Mouse (Mus musculus): ENCODE data around the gene Smok2a. TPM values are rescaled to one million over a fixed set of nuclear protein-coding genes. Genes with fewer than 3 reads are reported as not detected.
A peak's percentile ranks its signal among the peaks of the same experiment; 100 is the strongest.
"Not testable (repeated sequence)": the region's sequence is repeated elsewhere in the genome, so short reads cannot be mapped to it uniquely, and the experiment has no call there.

Gene Smok2a
- not detected in 2 replicates for total RNA-seq (2017)

GRCm38 (mm10) chr17:13220888-13221287 lies at the start of gene Smok2a:
Gene Smok2a, plus strand, starts transcription at chr17:13221188.
- no peak for ATAC-seq (replicated peaks; ENCODE audit: low read depth, poor library complexity, severe bottlenecking)

GRCm38 (mm10) chr17:13173578-13173977 lies 47.4 kb upstream of the Smok2a start:
- peak; percentile 90 for ATAC-seq (replicated peaks; ENCODE audit: low read depth, poor library complexity, severe bottlenecking)

DNA sequence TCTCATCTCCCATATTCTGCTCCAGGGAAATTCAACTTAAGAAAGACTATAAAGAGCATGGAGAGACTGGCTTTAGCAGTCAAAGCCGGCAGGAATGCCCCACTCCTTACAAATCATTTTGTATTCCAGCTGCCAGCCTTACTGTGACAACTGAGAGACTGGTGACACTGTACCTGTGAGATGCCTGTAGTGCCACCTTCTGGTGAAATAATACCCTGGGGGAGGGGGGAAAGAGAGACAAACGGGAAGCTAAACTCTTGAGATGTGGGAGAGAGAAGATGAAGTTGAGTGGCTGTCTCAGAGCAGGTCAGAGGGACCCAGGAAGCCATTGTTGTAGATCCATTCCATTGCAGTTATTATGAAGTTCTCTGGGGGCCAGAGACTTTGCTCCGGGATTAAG lies 47.0 kb upstream of the Smok2a start:
- ATAC-seq (replicated peaks; ENCODE audit: low read depth, poor library complexity, severe bottlenecking): peak; percentile 68

- peak; percentile 60 for ATAC-seq (replicated peaks; ENCODE audit: low read depth, poor library complexity, severe bottlenecking)
These were observed 45.4 kb upstream of the Smok2a start for GRCm38 (mm10) chr17:13175609-13176008.

DNA sequence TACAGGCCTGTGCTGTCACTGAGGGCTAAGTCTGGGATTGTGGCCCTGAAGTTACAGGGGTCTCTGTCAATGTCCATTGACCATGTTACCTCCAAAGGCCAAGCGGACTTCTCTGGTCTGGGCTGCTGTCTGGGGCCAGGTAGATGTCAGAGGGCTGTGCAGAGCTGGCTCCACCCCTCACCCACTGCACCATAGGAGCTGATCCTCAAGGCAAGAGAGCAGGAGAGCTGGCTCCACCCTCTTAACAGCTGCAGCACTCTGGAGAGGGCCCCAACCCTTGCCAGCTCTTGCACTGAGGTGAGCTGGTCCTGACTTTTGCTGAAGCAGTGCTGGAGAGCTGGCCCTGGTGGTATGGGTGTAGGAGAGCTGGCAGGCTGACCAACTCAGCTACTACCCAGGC lies 43.2 kb upstream of the Smok2a start:
- not testable (repeated sequence) for ATAC-seq (replicated peaks; ENCODE audit: low read depth, poor library complexity, severe bottlenecking)

DNA sequence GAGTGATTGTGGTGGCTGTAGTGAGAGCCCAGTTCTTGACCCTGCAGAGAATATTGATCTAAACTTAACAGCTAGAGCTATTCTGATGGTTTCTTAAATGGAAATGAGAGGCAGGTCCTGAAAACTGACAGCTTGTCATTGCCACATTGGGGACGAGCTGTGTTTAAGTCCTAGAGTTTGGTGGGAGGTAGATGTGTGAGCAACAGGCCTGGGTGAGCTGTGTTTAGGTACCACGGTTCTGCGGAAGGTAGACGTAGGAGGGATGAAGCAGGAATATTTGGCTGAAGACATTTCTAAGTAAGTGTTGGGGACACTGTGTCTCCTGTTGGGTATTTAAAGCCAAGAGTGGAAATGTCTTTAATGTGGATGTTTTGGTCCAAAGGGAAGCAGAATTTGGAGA lies 42.0 kb upstream of the Smok2a start:
- not testable (repeated sequence) for ATAC-seq (replicated peaks; ENCODE audit: low read depth, poor library complexity, severe bottlenecking)

DNA sequence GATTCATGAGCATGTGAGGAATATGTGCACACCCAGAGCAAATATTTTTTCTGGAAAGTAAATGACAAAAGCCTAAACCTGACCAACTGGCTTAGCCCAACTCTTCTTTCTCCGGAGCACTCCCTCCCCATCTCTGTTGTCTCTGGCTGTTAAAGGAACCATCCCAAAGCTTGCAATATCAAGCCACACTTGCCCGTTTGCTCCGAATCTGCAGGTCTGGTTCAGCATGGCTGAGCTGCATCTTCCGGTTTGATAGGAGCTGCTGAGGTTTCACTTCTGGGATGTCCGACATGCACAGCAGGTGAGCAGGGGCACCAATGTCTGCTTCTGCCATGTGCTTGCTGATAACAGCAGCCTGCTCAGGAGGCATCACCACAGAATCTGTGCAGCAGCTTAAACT lies 40.5 kb upstream of the Smok2a start:
- not testable (repeated sequence) for ATAC-seq (replicated peaks; ENCODE audit: low read depth, poor library complexity, severe bottlenecking)

GRCm38 (mm10) chr17:13182712-13183111 lies 38.3 kb upstream of the Smok2a start:
- ATAC-seq (replicated peaks; ENCODE audit: low read depth, poor library complexity, severe bottlenecking): not testable (repeated sequence)

DNA sequence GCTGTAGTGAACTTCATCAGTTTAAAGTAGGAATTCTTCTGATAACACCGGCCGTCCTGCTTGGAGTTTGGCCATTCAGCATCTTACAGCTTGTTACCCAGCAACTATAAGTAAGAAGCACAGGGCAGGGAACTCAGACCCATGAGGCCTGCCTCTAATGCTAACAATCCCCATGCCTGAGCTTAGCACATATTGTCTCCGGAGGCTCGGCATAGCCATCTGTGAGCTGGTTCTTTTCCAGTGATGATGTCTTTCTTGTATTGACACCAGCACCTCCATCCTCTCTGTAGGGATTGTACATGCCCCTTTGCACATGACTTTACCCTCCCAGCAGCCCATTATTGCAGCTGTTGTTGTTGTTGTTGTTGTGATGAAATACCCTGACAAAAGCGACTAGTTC lies 36.5 kb upstream of the Smok2a start:
- ATAC-seq (replicated peaks; ENCODE audit: low read depth, poor library complexity, severe bottlenecking): not testable (repeated sequence)

- not testable (repeated sequence) for ATAC-seq (replicated peaks; ENCODE audit: low read depth, poor library complexity, severe bottlenecking)
These were observed 34.4 kb upstream of the Smok2a start for GRCm38 (mm10) chr17:13186541-13186940.

DNA sequence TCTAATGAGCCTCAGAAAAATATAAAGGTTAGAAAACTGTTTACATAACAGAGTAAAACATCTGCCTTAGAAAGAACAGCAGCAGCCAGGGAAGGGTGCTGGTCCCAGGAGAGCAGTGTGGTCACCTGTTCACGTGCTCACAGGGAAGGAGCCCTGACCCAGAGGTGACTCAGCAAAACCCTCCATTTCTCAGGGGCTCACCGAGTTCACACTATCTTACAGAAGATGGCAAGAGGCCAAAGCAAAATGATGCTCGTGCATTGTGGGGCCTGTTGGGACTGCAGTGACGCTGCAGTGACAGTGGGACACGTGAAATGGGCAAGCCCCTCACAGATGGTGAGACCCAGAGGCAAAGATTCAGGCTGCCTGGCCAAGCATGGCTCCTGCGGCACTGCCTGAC lies 33.4 kb upstream of the Smok2a start:
- not testable (repeated sequence) for ATAC-seq (replicated peaks; ENCODE audit: low read depth, poor library complexity, severe bottlenecking)

- ATAC-seq (replicated peaks; ENCODE audit: low read depth, poor library complexity, severe bottlenecking): peak; percentile 69
These were observed 32.1 kb upstream of the Smok2a start for GRCm38 (mm10) chr17:13188846-13189245.

DNA sequence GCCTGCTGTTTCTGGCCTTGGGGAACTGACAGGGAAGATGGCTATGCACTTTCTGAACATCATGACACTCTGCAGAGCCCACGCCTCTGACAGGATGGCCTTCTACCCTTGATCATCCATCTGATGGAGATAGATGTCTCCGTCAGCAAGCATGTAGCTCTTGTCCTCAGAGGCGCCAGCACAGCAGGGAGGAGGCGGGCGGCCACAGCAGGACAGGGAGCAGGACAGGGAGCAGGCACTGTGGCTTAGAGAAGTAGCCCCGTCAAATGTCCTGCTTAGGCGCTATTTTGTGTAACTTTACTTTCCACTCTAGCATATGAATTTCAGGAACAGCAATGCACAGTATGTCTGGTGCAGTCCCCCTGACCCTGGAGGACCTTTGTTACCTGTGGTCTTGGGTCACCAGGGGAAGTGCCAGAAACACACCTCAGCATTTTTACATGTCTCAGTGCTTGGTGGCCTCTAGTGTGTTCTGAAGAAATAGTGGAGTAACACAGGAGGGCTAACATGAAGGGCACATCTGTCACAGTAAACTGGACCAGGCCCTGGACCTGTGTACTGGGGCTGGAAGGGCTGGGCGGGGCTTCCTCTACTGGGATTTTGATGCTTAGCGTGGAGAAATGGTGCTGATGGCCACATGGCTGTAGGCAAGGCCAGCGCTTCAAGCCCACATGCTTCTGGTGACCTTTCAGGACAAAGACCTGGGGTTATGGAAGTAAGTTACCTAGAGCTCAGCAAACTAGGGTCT lies 30.0 kb upstream of the Smok2a start:
- ATAC-seq (replicated peaks; ENCODE audit: low read depth, poor library complexity, severe bottlenecking): not testable (repeated sequence)

DNA sequence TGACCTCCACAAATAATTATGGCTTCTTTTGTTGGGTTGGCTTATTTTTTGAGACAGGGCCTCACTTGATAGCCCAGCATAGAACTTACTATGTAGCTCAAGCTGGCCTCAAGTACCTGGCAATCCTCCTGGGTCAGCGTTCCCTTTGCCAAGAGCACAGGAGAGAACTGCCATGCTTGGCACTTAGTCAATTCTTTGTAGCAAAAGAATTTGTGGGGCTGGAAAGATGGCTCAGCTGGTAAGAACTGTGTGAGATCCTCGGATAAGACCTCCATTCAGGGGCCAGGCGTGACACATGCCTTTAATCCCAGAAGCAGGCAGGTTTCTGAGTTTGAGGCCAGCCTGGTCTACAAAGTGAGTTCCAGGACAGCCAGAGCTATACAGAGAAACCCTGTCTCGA lies 24.5 kb upstream of the Smok2a start:
- not testable (repeated sequence) for ATAC-seq (replicated peaks; ENCODE audit: low read depth, poor library complexity, severe bottlenecking)

DNA sequence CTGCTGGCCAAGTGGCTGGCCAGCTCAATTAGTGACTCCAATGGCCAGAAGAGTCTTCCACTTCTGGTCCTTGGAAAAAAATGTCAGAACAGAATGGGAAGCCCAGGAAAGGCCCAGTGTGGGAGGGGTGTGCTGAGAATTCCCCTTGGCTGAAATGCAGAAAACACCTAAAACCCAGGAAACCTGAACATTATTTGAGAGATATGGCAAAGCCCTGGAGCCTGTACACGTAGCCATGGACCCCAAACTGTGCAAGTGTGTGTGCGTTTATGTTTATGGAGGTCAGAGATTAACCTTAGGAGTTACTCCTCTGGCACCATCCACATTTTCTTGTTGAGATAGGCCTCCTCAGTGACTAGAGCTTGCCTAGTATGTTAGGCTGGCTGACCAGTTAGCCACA lies 22.2 kb upstream of the Smok2a start:
- not testable (repeated sequence) for ATAC-seq (replicated peaks; ENCODE audit: low read depth, poor library complexity, severe bottlenecking)

DNA sequence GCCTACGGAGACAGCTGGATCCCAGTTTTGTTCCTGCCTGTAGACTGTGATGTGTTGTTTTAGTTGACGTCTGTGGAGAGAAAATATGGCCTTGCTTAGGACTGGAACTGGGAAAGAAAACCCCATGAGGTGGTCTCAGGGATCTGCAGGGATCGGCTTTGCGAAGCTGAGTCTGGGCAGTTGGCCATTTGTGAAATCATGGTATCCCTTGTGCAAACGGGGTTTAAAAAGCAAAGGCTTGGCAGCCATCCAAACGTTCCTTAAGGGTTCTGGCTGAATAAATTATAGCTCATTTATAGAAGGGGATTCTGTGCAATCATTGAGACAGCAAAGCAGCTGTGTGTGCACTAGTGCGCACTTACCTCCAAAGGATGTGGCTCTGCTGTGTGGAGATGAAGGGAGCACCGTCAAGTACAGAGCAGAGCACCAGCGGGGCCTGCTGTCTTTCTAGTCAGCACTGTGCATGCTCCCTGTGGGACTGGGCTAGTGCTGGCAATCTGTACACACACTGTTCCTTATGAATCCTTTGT lies 21.0 kb upstream of the Smok2a start:
- ATAC-seq (replicated peaks; ENCODE audit: low read depth, poor library complexity, severe bottlenecking): not testable (repeated sequence)

DNA sequence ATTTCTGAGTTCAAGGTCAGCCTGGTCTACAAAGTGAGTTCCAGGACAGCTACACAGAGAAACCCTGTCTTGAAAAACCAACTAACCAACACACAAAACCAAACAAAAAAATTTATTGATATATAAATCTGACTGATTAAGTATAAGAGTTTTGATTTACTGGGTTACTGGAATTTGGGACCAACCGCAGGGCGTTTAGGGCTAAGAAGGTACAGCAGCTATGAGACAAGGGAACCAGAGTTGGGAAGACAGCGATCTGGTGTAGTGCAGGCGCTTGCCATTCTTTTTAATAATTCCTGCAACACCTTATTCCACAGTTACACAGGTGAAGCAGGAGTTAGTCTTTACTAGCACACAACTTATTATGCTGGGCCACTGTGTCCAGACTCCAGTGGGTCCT lies 19.4 kb upstream of the Smok2a start:
- not testable (repeated sequence) for ATAC-seq (replicated peaks; ENCODE audit: low read depth, poor library complexity, severe bottlenecking)

DNA sequence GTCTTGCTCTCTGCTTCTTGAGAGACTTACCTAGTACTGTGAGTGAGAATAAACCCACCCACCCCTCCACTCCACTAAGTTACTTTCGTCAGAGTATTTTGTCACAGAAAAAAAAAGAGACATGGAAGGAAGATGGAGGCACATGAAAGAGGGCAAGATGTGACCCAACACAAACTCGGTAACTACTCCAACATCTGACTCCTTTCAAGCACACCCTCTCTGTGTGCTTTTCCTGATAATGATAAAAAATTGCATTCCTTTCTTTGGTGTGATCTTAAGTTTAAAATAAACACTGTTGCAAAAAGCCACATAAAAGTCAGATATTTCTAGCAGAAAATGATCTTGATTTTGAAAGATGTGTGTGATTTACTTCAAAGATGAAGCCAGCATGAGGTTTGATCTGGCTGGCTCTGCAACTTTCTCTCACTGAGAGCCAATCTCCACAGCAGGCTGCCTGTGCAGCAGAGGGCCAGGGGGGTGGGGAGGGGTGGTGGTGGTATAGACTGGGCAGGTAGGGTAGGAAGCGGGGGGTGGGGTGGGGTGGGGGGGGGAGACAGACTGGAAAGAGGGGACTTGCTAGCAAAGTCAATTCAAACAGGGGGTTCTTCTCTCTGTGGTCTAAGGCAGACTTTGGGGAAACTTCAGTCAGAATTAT lies 18.4 kb upstream of the Smok2a start:
- ATAC-seq (replicated peaks; ENCODE audit: low read depth, poor library complexity, severe bottlenecking): not testable (repeated sequence)

GRCm38 (mm10) chr17:13205247-13205646 lies 15.7 kb upstream of the Smok2a start:
- ATAC-seq (replicated peaks; ENCODE audit: low read depth, poor library complexity, severe bottlenecking): not testable (repeated sequence)

DNA sequence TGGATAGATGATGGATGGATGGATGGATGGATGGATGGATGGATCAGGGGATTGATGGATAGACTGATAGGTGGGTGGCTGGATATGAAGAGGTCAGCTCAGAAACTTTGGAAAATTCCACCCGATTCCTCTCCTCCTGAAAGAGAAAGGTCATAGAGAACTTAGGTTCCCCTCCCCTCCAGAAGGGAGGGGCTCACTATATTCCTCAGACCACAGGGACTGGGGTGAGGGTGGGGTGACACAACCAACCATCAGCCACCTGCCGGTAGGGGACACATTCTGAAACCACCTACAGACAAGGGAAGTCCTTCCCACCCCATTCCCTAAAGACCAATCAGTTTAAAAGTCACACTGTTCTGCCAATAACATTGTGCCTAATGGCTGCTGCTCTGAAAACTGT lies 14.5 kb upstream of the Smok2a start:
- ATAC-seq (replicated peaks; ENCODE audit: low read depth, poor library complexity, severe bottlenecking): no peak

GRCm38 (mm10) chr17:13208460-13208859 lies 12.5 kb upstream of the Smok2a start:
- ATAC-seq (replicated peaks; ENCODE audit: low read depth, poor library complexity, severe bottlenecking): not testable (repeated sequence)
